Mouse (Mus musculus) kidney, postnatal 25 days (tissue): Measurements from ENCODE around the gene Eml2.

Experiments
- DNase-seq, 2 experiments: peaks; one replicate each; pipeline ENCODE4 v3.0.0; 2021; ENCODE audit warnings: mixed read lengths in 2 of 2

The Eml2 gene

DNA sequence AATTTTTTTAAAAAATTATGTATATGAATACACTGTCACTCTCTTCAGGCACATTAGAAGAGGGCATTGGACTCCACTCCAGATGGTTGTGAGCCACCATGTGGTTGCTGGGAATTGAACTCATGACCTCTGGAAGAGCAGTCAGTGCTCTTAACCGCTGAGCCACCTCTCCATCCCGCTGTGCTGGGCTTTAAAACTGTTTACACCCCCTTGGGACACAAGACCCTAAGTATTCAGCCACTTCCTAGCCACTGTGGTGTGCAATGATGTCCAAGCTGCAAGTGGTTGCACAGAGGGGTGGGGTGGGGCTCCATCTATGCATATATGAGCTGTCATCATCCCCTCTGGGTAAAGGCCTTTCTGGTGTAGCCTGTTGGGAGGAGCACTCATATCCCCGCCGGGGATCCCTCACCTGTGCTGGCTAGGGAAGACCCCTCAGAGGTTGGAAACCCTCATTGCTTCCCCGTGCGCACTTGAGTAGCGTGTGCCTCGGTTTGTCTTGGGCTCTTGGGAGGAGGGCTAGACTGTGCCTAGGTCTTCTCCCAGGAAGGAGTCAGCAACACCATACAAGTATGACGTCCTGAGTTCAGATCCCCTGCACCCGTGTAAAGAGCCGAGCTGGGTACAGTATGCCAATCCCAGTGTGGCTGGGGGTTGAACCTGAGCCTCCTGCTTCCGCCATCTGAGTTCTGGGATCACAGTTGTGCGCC is 32.1 kb downstream of the Eml2 start:
- peak in 1 of 2 experiments; percentile 21 for DNase-seq

DNA sequence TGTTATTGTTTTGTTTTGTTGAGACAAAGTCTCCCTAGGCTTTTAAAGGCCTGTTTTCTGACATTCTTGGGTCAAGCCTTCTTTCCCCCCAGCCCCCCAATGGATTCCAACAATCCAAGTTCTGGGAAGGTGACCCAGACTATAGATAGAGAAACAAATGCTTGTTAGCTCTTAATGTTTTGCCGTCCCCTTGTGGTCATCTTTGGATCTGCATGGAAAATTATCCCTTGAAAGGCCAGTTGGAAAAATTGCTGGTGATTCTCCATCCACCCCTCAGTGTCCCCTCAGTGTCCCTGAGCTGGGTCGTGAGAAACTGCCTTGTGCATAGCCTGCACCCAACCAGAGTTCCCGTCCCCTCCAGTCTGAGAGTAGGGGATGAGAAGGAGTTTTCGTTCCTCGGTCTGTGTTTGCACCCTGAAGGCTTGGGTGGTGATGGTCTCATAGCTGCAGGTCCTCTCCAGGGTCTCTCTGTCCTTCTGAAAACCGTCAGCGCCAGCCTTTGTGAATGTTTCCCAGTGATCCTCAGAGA is 32.8 kb downstream of the Eml2 start:
- peak; percentile 32 to 86 for DNase-seq

DNA sequence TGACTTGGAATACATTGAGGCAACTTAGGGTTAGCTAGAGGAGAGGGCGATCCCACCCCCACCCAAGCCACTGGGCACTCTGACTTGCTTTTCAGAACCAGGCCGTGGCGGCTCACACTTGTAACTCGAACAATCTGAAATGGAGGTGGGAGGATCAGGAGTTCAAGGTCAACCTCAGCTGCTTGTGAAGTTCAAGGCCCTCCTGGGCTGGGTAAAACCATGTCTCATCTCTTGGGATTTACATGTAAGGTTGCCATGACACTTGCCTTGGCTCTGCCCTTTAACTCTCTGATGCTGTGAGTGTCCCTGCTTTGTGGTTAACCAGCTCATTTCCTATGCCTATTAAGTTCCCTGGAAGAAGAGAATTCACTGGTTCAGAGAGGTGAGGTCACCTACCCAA is 33.3 kb downstream of the Eml2 start:
- DNase-seq, result no peak

DNA sequence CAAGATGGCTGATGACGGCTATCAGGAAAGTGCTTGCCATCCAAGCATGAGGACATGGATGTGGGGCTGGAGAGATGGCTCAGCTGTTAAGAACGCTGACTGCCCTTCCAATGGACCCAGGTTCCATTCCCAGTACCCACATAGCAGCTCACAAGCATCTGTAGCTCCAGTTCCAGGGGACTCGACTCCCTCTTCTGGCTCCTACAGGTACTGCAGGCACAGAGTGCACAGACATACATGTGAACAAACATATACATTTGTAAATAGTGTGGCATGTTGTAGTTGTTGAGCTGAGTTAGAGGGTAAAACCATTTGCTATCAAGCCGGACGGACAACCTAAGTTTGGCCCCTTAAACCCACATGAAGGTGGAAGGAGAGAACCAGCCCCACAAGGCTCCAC is 33.8 kb downstream of the Eml2 start:
- DNase-seq, result peak in 1 of 2 experiments; percentile 29

- no peak for DNase-seq
Observed at GRCm38 (mm10) chr7:19211041-19211675, 34.9 kb downstream of the Eml2 start.

GRCm38 (mm10) chr7:19211996-19212755 is 36.0 kb downstream of the Eml2 start, which contains the start of gene Gpr4:
TSS of gene Gpr4 (plus strand) at chr7:19212538.
- DNase-seq, result peak; percentile 63 to 78

GRCm38 (mm10) chr7:19213385-19213784 is 37.2 kb downstream of the Eml2 start:
- no peak for DNase-seq

GRCm38 (mm10) chr7:19214369-19214768 is 38.1 kb downstream of the Eml2 start:
- no peak for DNase-seq

GRCm38 (mm10) chr7:19214940-19215339 is 38.7 kb downstream of the Eml2 start:
- no peak for DNase-seq

DNA sequence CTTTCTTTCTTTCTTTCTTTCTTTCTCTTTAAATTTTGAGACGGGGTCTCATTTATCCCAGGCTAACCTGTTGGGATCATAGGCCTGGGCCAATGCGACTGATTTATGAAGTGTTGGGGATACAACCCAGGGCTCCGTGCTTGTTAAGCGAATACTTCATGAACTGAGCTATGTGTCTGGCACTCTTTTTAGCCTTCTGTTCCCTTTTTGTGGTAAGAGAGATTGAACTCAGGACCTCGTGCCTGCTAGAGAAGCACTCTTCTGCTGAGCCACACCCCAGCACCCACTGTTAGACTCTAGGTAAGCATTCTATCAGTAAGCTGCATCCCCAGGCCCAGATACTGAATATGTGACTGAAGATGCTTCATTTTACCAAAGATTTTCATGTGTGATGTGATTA is 41.3 kb downstream of the Eml2 start:
- DNase-seq, result no peak

GRCm38 (mm10) chr7:19217944-19218343 is 41.7 kb downstream of the Eml2 start:
- no peak for DNase-seq

GRCm38 (mm10) chr7:19220061-19220460 is 43.8 kb downstream of the Eml2 start:
- no peak for DNase-seq

DNA sequence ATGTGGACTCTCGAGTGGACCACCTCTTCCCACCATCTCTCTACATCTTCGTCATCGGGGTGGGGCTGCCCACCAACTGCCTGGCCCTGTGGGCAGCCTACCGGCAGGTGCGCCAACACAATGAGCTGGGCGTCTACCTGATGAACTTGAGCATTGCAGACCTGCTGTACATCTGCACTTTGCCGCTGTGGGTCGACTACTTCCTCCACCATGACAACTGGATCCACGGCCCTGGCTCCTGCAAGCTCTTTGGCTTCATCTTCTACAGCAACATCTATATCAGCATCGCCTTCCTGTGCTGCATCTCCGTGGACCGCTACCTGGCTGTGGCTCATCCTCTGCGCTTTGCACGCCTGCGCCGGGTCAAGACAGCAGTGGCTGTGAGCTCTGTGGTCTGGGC is 46.0 kb downstream of the Eml2 start:
- DNase-seq, result no peak

GRCm38 (mm10) chr7:19222875-19223274 is 46.7 kb downstream of the Eml2 start:
- no peak for DNase-seq

DNA sequence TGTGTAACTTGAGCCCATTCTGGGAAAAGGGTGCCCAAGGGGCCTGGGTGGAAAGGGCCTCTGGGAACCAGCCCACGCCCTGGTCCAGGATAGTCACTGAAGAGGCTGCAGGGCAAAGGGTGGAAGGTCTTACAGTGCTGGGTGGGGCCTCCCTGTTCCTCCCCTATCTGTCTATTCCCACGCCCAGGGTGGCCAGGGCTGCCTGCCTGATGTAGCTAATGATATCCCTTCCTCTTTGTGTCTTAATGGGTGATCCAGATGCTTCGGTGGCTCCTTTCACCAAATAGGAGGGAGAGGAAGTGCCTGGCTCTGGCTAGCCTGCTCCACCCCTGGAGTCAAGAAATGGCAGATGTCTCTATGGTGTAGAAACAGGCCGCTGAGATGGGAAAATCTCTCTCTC is 48.7 kb downstream of the Eml2 start:
- DNase-seq, result no peak

DNA sequence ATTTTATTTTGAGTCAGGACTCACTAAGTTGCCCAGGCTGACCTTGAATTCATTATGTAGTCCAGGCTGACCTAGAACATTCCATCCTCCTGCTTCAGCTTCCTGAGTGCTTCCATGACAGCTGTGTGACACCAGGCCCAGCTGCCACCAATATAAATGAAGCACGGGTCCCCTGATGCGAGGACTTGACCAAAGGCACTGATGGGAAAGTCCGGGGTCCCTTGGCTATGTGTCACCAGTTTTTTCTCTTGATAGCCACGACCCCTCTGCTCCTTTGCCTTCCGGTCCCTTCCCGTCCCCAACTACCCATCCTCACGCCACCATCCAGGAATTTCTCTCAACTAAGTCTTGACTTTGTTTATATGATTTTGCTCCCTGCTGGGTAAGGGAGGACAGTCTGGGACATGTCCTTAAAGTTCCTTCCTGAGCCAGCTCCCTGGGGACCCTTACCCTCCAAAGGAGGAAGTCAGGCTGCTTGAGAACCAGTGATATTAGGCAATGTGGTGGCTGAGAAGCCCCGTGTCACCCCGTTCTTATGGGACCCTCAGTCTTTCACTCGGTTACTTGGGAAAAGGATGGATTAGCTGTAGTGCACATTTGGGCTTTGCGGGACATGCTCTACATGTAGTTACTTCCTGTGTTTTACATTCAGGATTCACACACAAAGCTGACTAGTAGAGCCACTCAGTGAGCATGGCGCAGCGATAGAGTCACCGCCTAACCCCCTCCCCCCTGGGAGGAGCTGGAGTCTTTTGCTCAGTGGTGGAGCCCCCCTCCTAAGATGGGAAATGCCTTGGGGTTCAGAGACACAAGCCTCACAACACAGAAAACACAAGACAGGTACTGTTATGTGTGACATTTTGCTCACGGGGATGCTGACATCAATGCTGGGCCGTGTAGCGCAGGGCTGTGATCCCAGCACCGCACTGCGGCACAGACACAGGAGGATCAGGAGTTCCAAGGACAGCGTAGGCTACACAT is 50.9 kb downstream of the Eml2 start:
- peak; percentile 35 to 67 for DNase-seq

DNA sequence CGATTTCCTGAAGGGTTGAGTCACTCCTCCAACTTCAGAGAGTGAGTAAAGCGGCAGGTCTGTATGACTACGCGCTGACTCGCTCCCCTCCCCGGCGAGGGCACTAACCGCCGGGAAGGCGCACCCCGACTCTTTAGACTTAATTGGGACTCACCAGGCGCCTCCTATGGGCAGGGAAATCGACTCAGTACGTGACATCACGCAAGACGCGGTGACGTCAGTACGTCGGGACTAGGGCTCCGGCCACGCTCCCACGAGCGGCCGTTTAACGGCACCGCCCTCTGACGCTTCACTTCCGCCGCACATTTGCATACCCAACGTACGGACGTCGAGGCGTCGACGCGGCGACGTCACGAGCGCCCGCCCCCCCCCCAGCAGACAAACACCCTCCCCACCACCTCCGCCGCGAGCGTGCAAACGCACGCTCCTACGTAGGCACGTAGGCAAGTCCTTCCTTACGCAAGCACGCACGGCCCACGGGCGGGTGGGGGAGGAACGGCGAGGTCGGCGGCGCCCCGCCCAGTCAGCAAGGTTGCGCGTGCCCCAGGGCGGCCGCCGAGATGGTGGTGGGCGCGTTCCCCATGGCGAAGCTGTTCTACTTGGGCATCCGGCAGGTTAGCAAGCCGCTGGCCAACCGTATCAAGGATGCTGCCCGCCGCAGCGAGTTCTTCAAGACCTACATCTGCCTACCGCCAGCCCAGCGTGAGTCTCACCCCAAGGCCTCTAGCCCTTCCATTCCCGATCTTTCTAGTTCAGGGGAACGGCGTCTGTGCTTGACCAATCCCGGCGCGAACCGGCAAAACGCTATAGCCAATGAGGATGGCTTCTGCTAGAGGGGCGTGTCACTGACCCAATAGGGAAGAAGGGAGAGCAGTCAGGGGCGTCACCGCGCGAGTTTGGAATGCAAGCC is 51.9 kb downstream of the Eml2 start, which contains the start of gene Opa3:
Opa3 (plus strand) TSS at position 452 of the 910 bp plus-strand sequence.
- peak; percentile 100 for DNase-seq

GRCm38 (mm10) chr7:19228793-19229148 is 52.5 kb downstream of the Eml2 start:
- no peak for DNase-seq

- no peak for DNase-seq
Observed at GRCm38 (mm10) chr7:19229404-19229803, 53.2 kb downstream of the Eml2 start.

- DNase-seq, result peak; percentile 62 to 77
Observed at GRCm38 (mm10) chr7:19230041-19230580, 53.9 kb downstream of the Eml2 start.

- DNase-seq, result peak in 1 of 2 experiments; percentile 51
Observed at GRCm38 (mm10) chr7:19230899-19231298, 54.7 kb downstream of the Eml2 start.
